In genomic region chr9:119321392-119322229, GRCm38 (mm10) we compare ENCODE assay signal across 8 mouse cellular contexts. TPM values are rescaled to one million over a fixed set of nuclear protein-coding genes. Genes with fewer than 3 reads are reported as not detected.
DNase-seq lines count a peak whose midpoint lies in the region; ATAC-seq and TF ChIP-seq lines count a peak whose summit lies in the region.

No protein-coding gene starts in this region.

- H3K4me2 ChIP-seq in kidney, embryonic 15.5 days: peak overlapping the region; percentile 97
- H3K4me2 ChIP-seq in forebrain, embryonic 12.5 days: peak overlapping the region; percentile 92
- H3K4me2 ChIP-seq in limb, embryonic 12.5 days: peak overlapping the region; percentile 92

- H3K9me3 ChIP-seq in kidney, embryonic 15.5 days (replicated peaks): no peaks in the 10 kb centered on the region
- H3K9me3 ChIP-seq in forebrain, embryonic 12.5 days: no peaks in the 10 kb centered on the region
- H3K9me3 ChIP-seq in limb, embryonic 12.5 days: no peaks in the 10 kb centered on the region

- H3K4me1 ChIP-seq in kidney, embryonic 15.5 days: peaks cover 25% of the 10 kb centered on the region
- peaks cover 20% of the 10 kb centered on the region for H3K4me1 ChIP-seq in forebrain, embryonic 12.5 days
- peaks cover 16% of the 10 kb centered on the region for H3K4me1 ChIP-seq in limb, embryonic 12.5 days (replicated peaks)

- ATAC-seq in kidney, embryonic 15.5 days (replicated peaks; ENCODE audit: low FRiP score): peak; percentile 68
- peak; percentile 27 for ATAC-seq in Patski
- ATAC-seq in forebrain, embryonic 12.5 days (ENCODE audit: low FRiP score): peak; percentile 45
- ATAC-seq in limb, embryonic 12.5 days (ENCODE audit: insufficient number of reproducible peaks, insufficient read depth, low FRiP score, low TSS enrichment, low read depth): peak; percentile 57

- H3K36me3 ChIP-seq in kidney, embryonic 15.5 days: peaks cover 5% of the 10 kb centered on the region; the same call in 1 of the 2 replicates
- H3K36me3 ChIP-seq in forebrain, embryonic 12.5 days (replicated peaks): 0 out of 2 replicates have a peak, but pooled peaks cover 3% of the 10 kb centered on the region
- peaks cover 5% of the 10 kb centered on the region; the same call in 1 of the 2 replicates for H3K36me3 ChIP-seq in limb, embryonic 12.5 days

- no peak for TF ChIP-seq CTCF in Patski (IDR thresholded peaks at IDR 0.05)

- under 1% methylated on average over 59 of the region's 59 CpGs for WGBS in kidney, embryonic 15.5 days
- under 1% methylated on average over 59 of the region's 59 CpGs for WGBS in forebrain, embryonic 12.5 days
- WGBS in limb, embryonic 12.5 days: under 1% methylated on average over 59 of the region's 59 CpGs

- DNase-seq in kidney, adult 11 months: no peak
- no peak for DNase-seq in Patski (ENCODE audit: low read depth, low spot score)
- peak; percentile 70 for DNase-seq in neural tube, embryonic 10.5 days (ENCODE audit: extremely low spot score, low spot score)
- no peak for DNase-seq in layer of hippocampus, adult 9-10 months (ENCODE audit: low spot score)
- no peak for DNase-seq in Muller cell, postnatal 12 days (ENCODE audit: inconsistent ontology term)

- peak overlapping the region; percentile 98 for H3K4me3 ChIP-seq in kidney, embryonic 15.5 days (replicated peaks)
- H3K4me3 ChIP-seq in forebrain, embryonic 12.5 days (replicated peaks): peak overlapping the region; percentile 95
- peak overlapping the region; percentile 88 for H3K4me3 ChIP-seq in limb, embryonic 12.5 days (replicated peaks)

- no peaks in the 10 kb centered on the region for H3K27me3 ChIP-seq in kidney, embryonic 15.5 days
- no peaks in the 10 kb centered on the region for H3K27me3 ChIP-seq in Patski
- no peaks in the 10 kb centered on the region for H3K27me3 ChIP-seq in forebrain, embryonic 12.5 days
- H3K27me3 ChIP-seq in limb, embryonic 12.5 days: no peaks in the 10 kb centered on the region

- peak overlapping the region; percentile 95 for H3K27ac ChIP-seq in kidney, embryonic 15.5 days
- peak overlapping the region; percentile 93 for H3K27ac ChIP-seq in forebrain, embryonic 12.5 days
- peak overlapping the region; percentile 84 for H3K27ac ChIP-seq in limb, embryonic 12.5 days

- CTCF ChIA-PET in Patski (lab: Charles Lee): interaction anchor here (2.1 to 2.6 kb wide), 2 partner anchors 30 to 70 kb away, joined by 4 to 10 read pairs; no protein-coding TSS in a partner anchor

- H3K9ac ChIP-seq in kidney, embryonic 15.5 days: peak overlapping the region; percentile 86
- peak overlapping the region; percentile 85 for H3K9ac ChIP-seq in forebrain, embryonic 12.5 days
- H3K9ac ChIP-seq in limb, embryonic 12.5 days (replicated peaks): peak overlapping the region; percentile 77

- POLR2A ChIA-PET in Patski (lab: Charles Lee): interaction anchor here (0.9 kb wide), 1 partner anchor 12 kb away, joined by 5 read pairs; no protein-coding TSS in a partner anchor

- in situ Hi-C loops in Patski (cut with MboI; ENCODE audit: low pct_unique_long_range_greater_than_20kb): no loop called here

RNA-seq across cellular contexts. Expression of gene Oxsr1, which starts 0.6 kb away (rescaled TPM):
- 12.3 and 14.2 TPM in 2 replicates for polyA plus RNA-seq in kidney, embryonic 15.5 days (2015; fragmentation: Nextera tagmentation; extraction: Ambion mirVana)
- polyA plus RNA-seq in Patski (2021): 41.7 TPM
- 19.9 and 21.6 TPM in 2 replicates for polyA plus RNA-seq in forebrain, embryonic 12.5 days (2016; fragmentation: Nextera tagmentation; extraction: Ambion mirVana)
- 16.0 and 17.0 TPM in 2 replicates for polyA plus RNA-seq in limb, embryonic 12.5 days (2016; fragmentation: Nextera tagmentation; extraction: Ambion mirVana)

RNA-seq across cellular contexts. Expression of gene Acaa1a, which starts 17.9 kb away (rescaled TPM):
- 111 and 121 TPM in 2 replicates for polyA plus RNA-seq in kidney, embryonic 15.5 days (2015; fragmentation: Nextera tagmentation; extraction: Ambion mirVana)
- 99.2 TPM for polyA plus RNA-seq in Patski (2021)
- polyA plus RNA-seq in forebrain, embryonic 12.5 days (2016; fragmentation: Nextera tagmentation; extraction: Ambion mirVana): 73.4 and 75.9 TPM in 2 replicates
- 81.3 and 81.6 TPM in 2 replicates for polyA plus RNA-seq in limb, embryonic 12.5 days (2016; fragmentation: Nextera tagmentation; extraction: Ambion mirVana)

RNA-seq across cellular contexts. Expression of gene Myd88, which starts 19.6 kb away (rescaled TPM):
- 25.6 and 25.9 TPM in 2 replicates for polyA plus RNA-seq in kidney, embryonic 15.5 days (2015; fragmentation: Nextera tagmentation; extraction: Ambion mirVana)
- polyA plus RNA-seq in Patski (2021): 29.2 TPM
- polyA plus RNA-seq in forebrain, embryonic 12.5 days (2016; fragmentation: Nextera tagmentation; extraction: Ambion mirVana): 5.6 and 5.9 TPM in 2 replicates
- 9.2 and 9.9 TPM in 2 replicates for polyA plus RNA-seq in limb, embryonic 12.5 days (2016; fragmentation: Nextera tagmentation; extraction: Ambion mirVana)

RNA-seq across cellular contexts. Expression of gene Xylb, which starts 35.6 kb away (rescaled TPM):
- 20.8 and 26.9 TPM in 2 replicates for polyA plus RNA-seq in kidney, embryonic 15.5 days (2015; fragmentation: Nextera tagmentation; extraction: Ambion mirVana)
- polyA plus RNA-seq in Patski (2021): 5.1 TPM
- polyA plus RNA-seq in forebrain, embryonic 12.5 days (2016; fragmentation: Nextera tagmentation; extraction: Ambion mirVana): 7.0 and 7.4 TPM in 2 replicates
- polyA plus RNA-seq in limb, embryonic 12.5 days (2016; fragmentation: Nextera tagmentation; extraction: Ambion mirVana): 7.6 and 8.3 TPM in 2 replicates

RNA-seq across cellular contexts. Expression of gene Slc22a14, which starts 43.7 kb away (rescaled TPM):
- polyA plus RNA-seq in kidney, embryonic 15.5 days (2015; fragmentation: Nextera tagmentation; extraction: Ambion mirVana): 0.30 TPM in 1 of 2 replicates, not detected in the other
- polyA plus RNA-seq in Patski (2021): 0.26 TPM
- polyA plus RNA-seq in forebrain, embryonic 12.5 days (2016; fragmentation: Nextera tagmentation; extraction: Ambion mirVana): not detected in 2 replicates
- not detected in 2 replicates for polyA plus RNA-seq in limb, embryonic 12.5 days (2016; fragmentation: Nextera tagmentation; extraction: Ambion mirVana)
